Mouse (Mus musculus): ENCODE measurements at regions not wholly inside any gene's neighbourhood (a gene's known extent, or its start where the extent isn't known, plus 50 kb on each side); places are given as distances from the start of the nearest gene placed in this dataset.

GRCm38 (mm10) chr8:67143479-67143878 is 283.5 kb downstream of the Naf1 start:
- ATAC-seq (ENCODE audit: insufficient read depth): no peak
- WGBS: 62% methylated on average over 4 of the region's 4 CpGs
- Histone ChIP-seq H3K4me1 (ENCODE audit: insufficient read depth) (no peaks in the 10 kb centered on the region), H3K27ac (ENCODE audit: low read depth) (no peak overlapping the region), H3K4me3 (ENCODE audit: low read depth, low read length) (no peak overlapping the region), H3K4me2 (no peak overlapping the region), H3K27me3 (ENCODE audit: insufficient read depth, low read length) (no peaks in the 10 kb centered on the region), H3K9ac (no peak overlapping the region), H3K36me3 (ENCODE audit: insufficient read depth) (no peaks in the 10 kb centered on the region), H3K9me3 (ENCODE audit: low read depth, low read length) (no peaks in the 10 kb centered on the region)
- no peak for TF ChIP-seq CTCF (IDR thresholded peaks at IDR 0.05; ENCODE audit: low read depth)
- no peak for DNase-seq

DNA sequence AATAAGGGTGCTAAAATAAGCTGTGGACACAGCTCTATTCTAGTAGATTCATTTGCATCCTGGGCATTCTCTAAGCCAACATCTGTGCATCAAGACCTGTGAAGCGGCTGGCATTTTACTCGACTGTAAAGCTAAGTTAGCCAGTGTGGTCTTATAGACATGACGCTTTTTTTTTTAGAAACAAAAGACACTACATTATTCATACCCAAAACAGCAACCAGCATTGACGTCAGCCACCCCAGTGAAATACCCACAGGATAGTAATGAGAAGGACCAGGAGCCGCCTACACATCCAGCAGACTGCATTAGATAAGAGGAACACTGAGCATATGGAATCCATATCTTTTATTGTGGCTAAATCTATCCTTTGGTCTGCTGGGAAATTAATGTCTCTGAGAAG is 321.7 kb downstream of the Naf1 start:
- no peaks in the 10 kb centered on the region for H3K36me3 ChIP-seq (ENCODE audit: insufficient read depth)
- no peak overlapping the region for H3K4me2 ChIP-seq
- no peak overlapping the region for H3K4me3 ChIP-seq (ENCODE audit: low read depth, low read length)
- no peak for DNase-seq
- no peak for TF ChIP-seq CTCF (IDR thresholded peaks at IDR 0.05; ENCODE audit: low read depth)
- ATAC-seq (ENCODE audit: insufficient read depth): no peak
- no peak overlapping the region for H3K9ac ChIP-seq
- H3K27ac ChIP-seq (ENCODE audit: low read depth): no peak overlapping the region
- H3K9me3 ChIP-seq (ENCODE audit: low read depth, low read length): no peaks in the 10 kb centered on the region
- WGBS: 78% methylated on average over 5 of the region's 5 CpGs
- H3K4me1 ChIP-seq (ENCODE audit: insufficient read depth): no peaks in the 10 kb centered on the region
- no peaks in the 10 kb centered on the region for H3K27me3 ChIP-seq (ENCODE audit: insufficient read depth, low read length)

DNA sequence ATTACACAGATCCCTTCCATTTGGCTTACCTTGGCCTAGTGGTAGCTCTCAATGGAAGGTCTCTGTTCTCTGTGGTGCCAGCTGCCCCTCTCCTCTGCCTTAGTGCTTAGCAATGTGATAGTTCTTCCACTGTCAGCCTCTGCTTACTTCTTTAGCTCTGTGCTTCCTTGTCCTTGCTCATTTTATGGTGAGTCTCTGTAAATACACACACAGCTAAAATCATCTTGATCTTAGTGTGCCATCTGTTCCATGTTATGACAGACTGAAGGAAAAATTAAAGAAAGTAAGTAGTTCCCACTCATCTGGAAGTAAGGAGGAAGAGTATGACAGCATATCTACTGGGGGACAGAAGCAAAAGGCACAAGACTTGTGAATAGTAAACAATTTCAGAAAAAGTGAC is 324.4 kb upstream of the Nat3 start:
- no peaks in the 10 kb centered on the region for H3K27me3 ChIP-seq (ENCODE audit: insufficient read depth, low read length)
- no peak overlapping the region for H3K4me2 ChIP-seq
- H3K4me1 ChIP-seq (ENCODE audit: insufficient read depth): no peaks in the 10 kb centered on the region
- H3K4me3 ChIP-seq (ENCODE audit: low read depth, low read length): no peak overlapping the region
- no peaks in the 10 kb centered on the region for H3K36me3 ChIP-seq (ENCODE audit: insufficient read depth)
- no peak overlapping the region for H3K9ac ChIP-seq
- no peak for ATAC-seq (ENCODE audit: insufficient read depth)
- DNase-seq: no peak
- H3K9me3 ChIP-seq (ENCODE audit: low read depth, low read length): no peaks in the 10 kb centered on the region
- TF ChIP-seq CTCF (IDR thresholded peaks at IDR 0.05; ENCODE audit: low read depth): no peak
- no peak overlapping the region for H3K27ac ChIP-seq (ENCODE audit: low read depth)

GRCm38 (mm10) chr8:67206064-67206463 is 317.6 kb upstream of the Nat3 start:
- ATAC-seq (ENCODE audit: insufficient read depth): no peak
- H3K27me3 ChIP-seq (ENCODE audit: insufficient read depth, low read length): no peaks in the 10 kb centered on the region
- H3K27ac ChIP-seq (ENCODE audit: low read depth): no peak overlapping the region
- no peaks in the 10 kb centered on the region for H3K36me3 ChIP-seq (ENCODE audit: insufficient read depth)
- H3K9me3 ChIP-seq (ENCODE audit: low read depth, low read length): no peaks in the 10 kb centered on the region
- no peak overlapping the region for H3K4me2 ChIP-seq
- no peak for TF ChIP-seq CTCF (IDR thresholded peaks at IDR 0.05; ENCODE audit: low read depth)
- no peak overlapping the region for H3K4me3 ChIP-seq (ENCODE audit: low read depth, low read length)
- no peak for DNase-seq
- 84% methylated on average over 1 of the region's 1 CpGs for WGBS
- no peaks in the 10 kb centered on the region for H3K4me1 ChIP-seq (ENCODE audit: insufficient read depth)
- H3K9ac ChIP-seq: no peak overlapping the region

- H3K4me3 ChIP-seq (ENCODE audit: low read depth, low read length): no peak overlapping the region
- no peaks in the 10 kb centered on the region for H3K36me3 ChIP-seq (ENCODE audit: insufficient read depth)
- DNase-seq (no peak), ATAC-seq (ENCODE audit: insufficient read depth) (no peak)
- H3K27me3 ChIP-seq (ENCODE audit: insufficient read depth, low read length): no peaks in the 10 kb centered on the region
- H3K27ac ChIP-seq (ENCODE audit: low read depth): no peak overlapping the region
- no peaks in the 10 kb centered on the region for H3K9me3 ChIP-seq (ENCODE audit: low read depth, low read length)
- 68% methylated on average over 7 of the region's 7 CpGs for WGBS
- no peak overlapping the region for H3K4me2 ChIP-seq
- H3K4me1 ChIP-seq (ENCODE audit: insufficient read depth): no peaks in the 10 kb centered on the region
- no peak for TF ChIP-seq CTCF (IDR thresholded peaks at IDR 0.05; ENCODE audit: low read depth)
- H3K9ac ChIP-seq: no peak overlapping the region
These were observed 291.5 kb upstream of the Nat3 start for GRCm38 (mm10) chr8:67231921-67232701.

- no peaks in the 10 kb centered on the region for H3K27me3 ChIP-seq (ENCODE audit: insufficient read depth, low read length)
- ATAC-seq (ENCODE audit: insufficient read depth): no peak
- no peak for DNase-seq
- H3K4me2 ChIP-seq: no peak overlapping the region
- no peaks in the 10 kb centered on the region for H3K36me3 ChIP-seq (ENCODE audit: insufficient read depth)
- no peaks in the 10 kb centered on the region for H3K9me3 ChIP-seq (ENCODE audit: low read depth, low read length)
- no peaks in the 10 kb centered on the region for H3K4me1 ChIP-seq (ENCODE audit: insufficient read depth)
- WGBS: 74% methylated on average over 1 of the region's 1 CpGs
- no peak for TF ChIP-seq CTCF (IDR thresholded peaks at IDR 0.05; ENCODE audit: low read depth)
- no peak overlapping the region for H3K4me3 ChIP-seq (ENCODE audit: low read depth, low read length)
- H3K27ac ChIP-seq (ENCODE audit: low read depth): no peak overlapping the region
- H3K9ac ChIP-seq: no peak overlapping the region
These were observed 284.7 kb upstream of the Nat3 start for GRCm38 (mm10) chr8:67238934-67239333.

DNA sequence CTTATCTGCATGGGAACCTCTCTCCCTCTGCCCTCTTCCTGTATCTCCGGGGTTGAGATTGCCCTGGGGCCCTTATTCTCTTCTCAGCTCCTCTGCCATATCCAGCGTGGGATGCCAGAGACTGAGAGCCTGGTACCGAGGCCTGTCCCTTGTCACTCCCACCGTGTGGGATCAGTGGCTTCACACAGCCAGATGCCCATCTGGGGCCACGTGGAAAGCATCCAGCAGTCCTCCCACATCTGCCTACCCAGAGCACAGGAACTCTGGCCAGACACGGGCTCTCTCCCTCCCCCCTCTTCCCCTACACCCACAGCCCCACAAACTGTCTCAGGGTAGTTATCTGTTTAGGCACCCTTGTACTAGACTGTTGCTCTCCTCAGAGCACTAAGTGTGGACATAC is 244.9 kb upstream of the Nat3 start:
- H3K36me3 ChIP-seq (ENCODE audit: insufficient read depth): no peaks in the 10 kb centered on the region
- H3K4me2 ChIP-seq: no peak overlapping the region
- H3K9me3 ChIP-seq (ENCODE audit: low read depth, low read length): no peaks in the 10 kb centered on the region
- no peak overlapping the region for H3K9ac ChIP-seq
- H3K4me3 ChIP-seq (ENCODE audit: low read depth, low read length): no peak overlapping the region
- DNase-seq (no peak), ATAC-seq (ENCODE audit: insufficient read depth) (no peak)
- H3K27me3 ChIP-seq (ENCODE audit: insufficient read depth, low read length): no peaks in the 10 kb centered on the region
- H3K4me1 ChIP-seq (ENCODE audit: insufficient read depth): no peaks in the 10 kb centered on the region
- TF ChIP-seq CTCF (IDR thresholded peaks at IDR 0.05; ENCODE audit: low read depth): no peak
- WGBS: 44% methylated on average over 6 of the region's 6 CpGs
- no peak overlapping the region for H3K27ac ChIP-seq (ENCODE audit: low read depth)

All from lung, embryonic 14.5 days (tissue).